Mouse (Mus musculus) liver, embryonic 14.5 days (tissue): Measurements from ENCODE around the gene Zic4.

Experiments used
- CTCF ChIP-seq: IDR thresholded peaks from 2 replicates; pipeline ENCODE4 v1.5.1; 2016; ENCODE audit warnings: antibody characterized with exemption, low read depth, control low read depth
- EP300 ChIP-seq: IDR thresholded peaks from 2 replicates; pipeline ENCODE4 v1.6.1; 2016; ENCODE audit warnings: antibody characterized with exemption, low read depth

- no peak for TF ChIP-seq EP300
- no peak for TF ChIP-seq CTCF
These were observed 6.4 kb upstream of the Zic4 start for GRCm38 (mm10) chr9:91355629-91356352.
